Mouse (Mus musculus) E14TG2a.4 (cell line): ENCODE results near the gene Dclre1b.
A peak's percentile ranks its signal among the peaks of the same experiment; 100 is the strongest.
"Not testable (repeated sequence)": the region's sequence is repeated elsewhere in the genome, so short reads cannot be mapped to it uniquely, and the experiment has no call there.

ENCODE experiments used
- H3K27me3 ChIP-seq: 2 replicates; pipeline ENCODE4 v1.6.1; 2014; ENCODE audit warnings: low read length, control low read depth; ENCODE audit not compliant: insufficient read depth
- H3K36me3 ChIP-seq: 2 replicates; pipeline ENCODE4 v1.6.1; 2014; ENCODE audit warnings: low read length, control low read depth; ENCODE audit not compliant: insufficient read depth
- H3K4me1 ChIP-seq: replicated peaks from 2 replicates; pipeline ENCODE4 v1.6.1; 2014; ENCODE audit warnings: low read depth, low read length, control low read depth
- H3K4me3 ChIP-seq: replicated peaks from 2 replicates; pipeline ENCODE4 v1.5.1; 2014; ENCODE audit warnings: mild to moderate bottlenecking, low read length
- H3K9me3 ChIP-seq: 2 replicates; pipeline ENCODE4 v1.6.1; 2014; ENCODE audit warnings: low read length, control low read depth
- CTCF ChIP-seq: conservative IDR thresholded peaks from 2 replicates; pipeline ENCODE4 v1.5.1; 2014; ENCODE audit warnings: low read length
- NANOG ChIP-seq: IDR thresholded peaks from 2 replicates; pipeline ENCODE4 v1.6.1; 2014; ENCODE audit warnings: borderline replicate concordance, low read length, mixed read lengths
- POU5F1 ChIP-seq: IDR thresholded peaks from 2 replicates; pipeline ENCODE4 v1.6.1; 2014; ENCODE audit warnings: low read length, borderline replicate concordance

Dclre1b gene

DNA sequence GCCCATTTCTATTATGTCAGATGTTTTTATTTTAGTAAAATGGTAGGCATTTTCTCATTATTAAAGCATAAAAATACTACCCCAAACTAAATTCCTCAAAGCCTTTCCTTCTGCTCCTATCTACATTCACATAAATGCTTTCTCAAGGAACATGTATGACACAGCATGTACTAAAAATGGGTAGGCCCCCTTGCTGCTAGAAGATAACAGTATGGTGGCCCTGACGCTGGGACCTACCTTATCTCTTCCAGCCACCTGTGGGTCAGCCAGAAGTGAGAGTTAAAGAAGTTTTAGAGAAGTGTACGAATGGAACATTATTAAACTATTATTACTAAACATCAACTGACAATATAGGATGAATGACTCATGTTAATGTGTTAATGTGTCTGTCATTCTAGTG, 9.7 kb downstream of the Dclre1b start:
- no peak overlapping the region for H3K4me3 ChIP-seq
- peaks cover 8% of the 10 kb centered on the region for H3K4me1 ChIP-seq
- H3K27me3 ChIP-seq: peaks cover 13% of the 10 kb centered on the region
- H3K9me3 ChIP-seq: no peaks in the 10 kb centered on the region
- peaks cover 30% of the 10 kb centered on the region for H3K36me3 ChIP-seq
- no peak for TF ChIP-seq NANOG
- TF ChIP-seq CTCF: no peak
- no peak for TF ChIP-seq POU5F1

DNA sequence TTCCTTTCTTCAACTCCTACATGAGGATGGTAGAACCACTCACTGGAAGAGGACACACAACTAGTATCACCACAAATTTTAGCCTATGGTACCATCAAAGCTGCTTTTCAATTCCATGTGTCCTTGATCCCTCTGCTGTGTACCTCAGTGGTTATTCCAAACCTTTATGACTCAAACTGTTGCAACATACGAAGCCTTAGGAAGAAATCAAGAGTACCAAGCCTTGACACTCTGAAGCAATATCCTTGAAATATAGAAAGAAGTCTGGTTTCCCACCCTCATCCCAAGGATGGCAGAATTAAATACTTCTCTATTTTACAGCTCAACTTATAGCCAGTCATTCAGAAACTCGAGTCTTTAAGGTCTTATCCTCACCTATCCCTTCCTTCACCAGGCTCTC, 12.9 kb downstream of the Dclre1b start:
- peaks cover 12% of the 10 kb centered on the region for H3K4me1 ChIP-seq
- no peak overlapping the region for H3K4me3 ChIP-seq
- no peaks in the 10 kb centered on the region for H3K36me3 ChIP-seq
- H3K9me3 ChIP-seq: no peaks in the 10 kb centered on the region
- TF ChIP-seq NANOG: no peak
- TF ChIP-seq POU5F1: no peak
- H3K27me3 ChIP-seq: peaks cover 13% of the 10 kb centered on the region

DNA sequence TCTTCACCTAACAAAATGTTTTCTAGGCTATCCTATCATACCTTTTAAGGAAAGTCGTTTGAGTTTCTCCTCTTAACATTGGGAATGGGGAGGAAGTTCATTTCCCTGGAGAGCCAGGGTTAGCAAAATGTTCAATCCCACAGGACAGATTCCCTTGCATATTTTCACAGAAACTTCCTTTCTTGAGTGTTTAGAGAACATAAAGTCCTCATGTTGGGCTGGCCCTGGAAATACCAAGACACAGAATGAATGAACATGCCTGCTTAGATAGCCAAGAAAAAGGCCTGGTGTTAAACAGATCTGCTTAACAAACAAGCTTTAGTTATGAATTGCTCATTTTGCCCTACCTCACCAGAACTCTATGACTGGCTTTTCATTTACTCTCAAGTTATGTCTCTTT, 16.7 kb downstream of the Dclre1b start:
- Histone ChIP-seq H3K9me3 (no peaks in the 10 kb centered on the region), H3K27me3 (peaks cover 13% of the 10 kb centered on the region), H3K4me3 (no peak overlapping the region), H3K36me3 (no peaks in the 10 kb centered on the region), H3K4me1 (peaks cover 37% of the 10 kb centered on the region)
- TF ChIP-seq POU5F1 (no peak), CTCF (no peak), NANOG (no peak)

DNA sequence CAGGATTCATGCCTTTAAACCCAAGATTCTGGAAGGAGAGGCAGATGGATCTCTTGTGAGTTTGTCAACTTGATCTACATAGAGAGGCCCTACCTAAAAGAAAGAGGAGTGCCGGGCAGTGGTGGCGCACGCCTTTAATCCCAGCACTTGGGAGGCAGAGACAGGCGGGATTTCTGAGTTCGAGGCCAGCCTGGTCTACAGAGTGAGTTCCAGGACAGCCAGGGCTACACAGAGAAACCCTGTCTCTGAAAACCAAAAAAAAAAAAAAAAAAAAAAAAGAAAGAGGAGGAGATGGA, 17.2 kb downstream of the Dclre1b start:
- H3K27me3 ChIP-seq: peaks cover 13% of the 10 kb centered on the region
- not testable (repeated sequence) for H3K9me3 ChIP-seq, H3K36me3 ChIP-seq
- peaks cover 42% of the 10 kb centered on the region for H3K4me1 ChIP-seq
- peak overlapping the region; percentile 92 for H3K4me3 ChIP-seq

DNA sequence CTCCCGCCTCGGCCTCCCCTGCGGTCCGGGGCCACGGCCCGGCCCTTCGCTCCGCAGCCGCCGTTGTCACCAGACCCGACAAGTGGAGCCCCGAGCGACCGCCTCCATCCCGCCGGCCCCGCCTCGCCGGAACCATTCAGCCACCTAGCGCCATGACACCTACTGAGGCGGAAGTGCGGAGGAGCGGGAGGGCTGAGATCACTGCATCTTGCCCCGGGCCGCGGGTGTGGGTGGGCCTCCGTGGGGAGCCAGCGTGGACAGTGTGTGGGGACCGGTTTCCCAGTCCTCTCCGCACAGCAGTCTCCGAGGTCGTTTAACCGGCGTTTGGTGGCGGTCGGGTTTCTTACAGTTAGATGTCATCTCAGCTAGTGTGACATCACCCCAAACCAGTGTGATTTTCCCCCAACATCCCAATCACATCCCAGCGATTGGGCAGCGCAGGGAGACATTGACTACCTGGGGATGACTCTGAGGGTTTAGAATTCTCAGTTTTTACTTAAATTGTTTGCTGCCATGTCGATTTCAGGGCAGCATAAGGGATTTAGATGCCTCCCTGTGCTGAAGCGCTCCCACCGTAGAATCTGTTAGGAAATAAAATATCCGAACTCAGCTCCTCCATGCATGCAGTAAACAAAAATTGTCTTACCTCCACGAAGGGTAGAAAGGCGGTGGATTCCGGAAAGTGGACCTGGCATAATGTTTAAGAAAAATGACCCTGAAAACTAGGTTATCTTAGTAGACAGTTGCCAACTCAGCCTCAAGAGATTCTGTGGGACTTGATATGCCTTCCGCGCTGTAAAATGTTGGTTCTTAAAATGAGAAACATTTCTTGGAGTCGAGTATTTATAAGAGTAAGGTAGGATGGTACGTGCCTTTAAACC, 17.8 kb downstream of the Dclre1b start, which contains the start of gene Hipk1:
TSS of gene Hipk1 (minus strand) at position 334 of the 881 bp plus-strand sequence.
- no peaks in the 10 kb centered on the region for H3K9me3 ChIP-seq
- H3K36me3 ChIP-seq: no peaks in the 10 kb centered on the region
- TF ChIP-seq NANOG: no peak
- TF ChIP-seq CTCF: no peak
- TF ChIP-seq POU5F1: no peak
- peak within 1 kb of the TSS; percentile 92 for H3K4me3 ChIP-seq
- peaks cover 48% of the 10 kb centered on the region for H3K4me1 ChIP-seq
- peaks cover 13% of the 10 kb centered on the region for H3K27me3 ChIP-seq

DNA sequence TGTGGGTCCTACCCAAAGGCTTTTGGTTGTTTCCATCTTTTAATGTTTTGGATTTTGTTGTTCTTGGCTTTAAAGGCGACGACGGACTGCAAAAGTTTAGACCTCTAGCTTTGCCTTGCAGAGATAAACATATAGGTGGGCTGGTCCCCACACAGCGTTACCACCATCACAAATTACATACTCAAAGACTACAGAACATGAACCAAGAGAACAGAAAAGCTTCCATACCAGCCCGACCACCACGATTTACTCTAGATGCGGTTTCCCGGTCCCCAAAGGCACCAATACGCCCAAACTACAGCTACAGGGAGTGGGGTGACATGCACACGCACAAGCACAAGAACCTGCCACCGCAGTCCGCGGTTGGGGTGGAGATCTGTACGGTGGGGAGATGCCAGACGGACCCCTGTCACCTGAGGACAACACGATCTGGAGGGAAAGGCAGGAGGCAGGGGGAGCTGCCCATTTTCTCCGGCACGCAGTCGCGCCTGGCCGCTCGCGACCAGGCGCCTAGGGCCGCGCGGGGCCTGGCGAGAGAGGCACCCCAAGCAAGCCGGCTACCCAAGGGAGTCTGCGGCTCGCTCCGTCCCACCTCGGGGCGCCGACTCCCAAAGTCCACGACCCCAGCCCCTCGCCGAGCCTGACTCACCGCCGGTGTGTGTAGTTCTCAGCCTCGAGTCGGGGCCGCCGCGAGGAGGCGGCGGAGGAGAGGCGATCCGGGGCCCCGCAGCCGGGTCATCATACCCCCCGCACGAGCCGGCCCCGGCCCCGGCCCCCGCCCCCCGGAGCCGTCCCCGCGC, 18.7 kb downstream of the Dclre1b start:
- H3K4me3 ChIP-seq: peak overlapping the region; percentile 92
- peaks cover 6% of the 10 kb centered on the region for H3K27me3 ChIP-seq
- peaks cover 49% of the 10 kb centered on the region for H3K4me1 ChIP-seq
- no peaks in the 10 kb centered on the region for H3K9me3 ChIP-seq
- TF ChIP-seq CTCF (no peak), POU5F1 (no peak), NANOG (no peak)
- no peaks in the 10 kb centered on the region for H3K36me3 ChIP-seq

DNA sequence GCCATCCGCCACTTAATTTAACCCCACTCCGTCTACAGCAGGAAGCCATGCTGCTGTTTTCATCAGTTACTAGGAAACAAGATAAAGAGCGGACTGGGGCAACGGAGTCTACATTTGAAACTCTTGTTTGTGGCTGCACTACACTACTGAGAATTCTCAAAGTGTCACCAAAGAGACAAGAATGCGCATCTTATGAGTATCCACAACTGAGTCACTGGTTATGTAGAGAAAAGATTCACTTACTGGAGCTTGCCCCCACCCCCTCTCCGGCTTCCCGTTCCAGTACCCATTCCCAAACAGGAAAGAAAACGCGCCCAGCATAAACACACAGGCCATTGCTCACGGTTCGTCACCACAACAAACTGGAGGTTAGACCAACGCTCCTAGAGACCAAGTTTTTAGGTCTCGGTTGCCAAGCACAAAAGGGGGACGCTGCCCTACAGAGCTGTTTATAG, 19.3 kb downstream of the Dclre1b start:
- TF ChIP-seq POU5F1 (no peak), NANOG (no peak), CTCF (no peak)
- H3K36me3 ChIP-seq: no peaks in the 10 kb centered on the region
- 0 out of 2 replicates have a peak, but pooled peaks cover 2% of the 10 kb centered on the region for H3K27me3 ChIP-seq
- peaks cover 53% of the 10 kb centered on the region for H3K4me1 ChIP-seq
- H3K9me3 ChIP-seq: no peaks in the 10 kb centered on the region
- peak overlapping the region; percentile 92 for H3K4me3 ChIP-seq

DNA sequence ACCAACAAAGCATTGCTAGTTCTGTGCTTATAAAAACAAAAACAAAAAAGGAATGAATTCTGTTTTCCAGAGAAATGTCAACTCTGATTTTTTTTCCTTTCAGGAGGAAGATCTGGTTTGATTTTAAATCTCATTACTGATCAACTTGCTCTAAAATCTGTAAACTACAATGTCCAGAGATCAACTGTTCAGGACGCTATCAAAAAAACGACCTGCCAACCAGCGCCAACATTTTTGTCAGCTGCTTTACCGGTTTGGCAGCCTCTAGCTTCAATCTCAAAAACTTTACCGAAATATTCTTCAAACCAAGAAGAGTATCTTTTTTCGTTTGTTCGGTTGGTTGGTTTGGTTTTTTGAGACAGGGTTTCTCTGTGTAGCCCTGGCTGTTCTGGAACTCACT, 20.1 kb downstream of the Dclre1b start:
- no peaks in the 10 kb centered on the region for H3K36me3 ChIP-seq
- TF ChIP-seq NANOG (no peak), POU5F1 (no peak), CTCF (no peak)
- no peaks in the 10 kb centered on the region for H3K27me3 ChIP-seq
- peaks cover 60% of the 10 kb centered on the region for H3K4me1 ChIP-seq
- H3K4me3 ChIP-seq: peak overlapping the region; percentile 92; the same call in 1 of the 2 replicates
- H3K9me3 ChIP-seq: no peaks in the 10 kb centered on the region
